Mouse (Mus musculus): ENCODE data around the gene Prrc2a.

Prrc2a gene

DNA sequence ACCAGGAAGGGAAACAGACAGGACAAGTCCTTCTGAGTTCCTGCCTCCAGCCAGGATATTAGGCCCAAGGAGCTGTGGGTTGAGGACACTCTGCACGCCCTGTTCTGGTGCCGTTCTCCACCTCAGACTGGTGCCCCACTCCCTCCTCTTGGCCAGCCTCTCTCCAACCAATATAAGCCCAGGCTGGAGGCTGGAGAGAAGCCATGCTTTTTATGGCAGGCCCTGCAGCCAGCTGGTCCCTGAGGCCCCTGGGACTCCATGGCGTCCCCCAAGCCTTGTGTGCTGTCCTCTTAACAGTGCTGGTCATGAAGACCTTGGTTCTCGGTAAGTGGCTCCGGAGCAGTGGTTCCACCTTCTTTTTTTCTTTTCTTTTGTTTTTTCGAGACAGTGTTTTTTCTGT, 56.6 kb downstream of the Prrc2a start, which contains the start of gene Ly6g5c:
Gene Ly6g5c, plus strand, starts transcription at position 183 of the 400 bp plus-strand sequence.
- ATAC-seq (ENCODE audit: insufficient number of reproducible peaks, low FRiP score, low TSS enrichment), result peak; percentile 50; the same call in 1 of the 2 replicates

DNA sequence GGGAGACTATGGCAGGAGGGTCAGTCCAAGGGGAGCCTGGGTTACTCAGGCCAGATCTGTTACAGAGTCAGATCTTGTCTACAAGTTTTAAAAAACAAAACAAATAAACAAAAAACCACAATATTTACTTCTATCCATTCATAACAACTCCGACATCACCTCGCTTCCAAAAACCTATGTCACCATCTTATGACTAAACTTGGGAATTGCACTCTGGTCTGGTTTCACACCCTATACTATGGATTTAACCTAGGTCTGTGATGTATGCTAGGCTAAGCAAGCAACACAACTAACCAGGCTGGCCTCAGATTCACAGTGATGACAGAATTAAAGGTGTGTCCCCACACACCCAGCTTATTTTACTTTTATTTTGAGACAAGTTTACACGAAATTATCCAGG, 58.2 kb downstream of the Prrc2a start:
- ATAC-seq (ENCODE audit: insufficient number of reproducible peaks, low FRiP score, low TSS enrichment), result no peak

DNA sequence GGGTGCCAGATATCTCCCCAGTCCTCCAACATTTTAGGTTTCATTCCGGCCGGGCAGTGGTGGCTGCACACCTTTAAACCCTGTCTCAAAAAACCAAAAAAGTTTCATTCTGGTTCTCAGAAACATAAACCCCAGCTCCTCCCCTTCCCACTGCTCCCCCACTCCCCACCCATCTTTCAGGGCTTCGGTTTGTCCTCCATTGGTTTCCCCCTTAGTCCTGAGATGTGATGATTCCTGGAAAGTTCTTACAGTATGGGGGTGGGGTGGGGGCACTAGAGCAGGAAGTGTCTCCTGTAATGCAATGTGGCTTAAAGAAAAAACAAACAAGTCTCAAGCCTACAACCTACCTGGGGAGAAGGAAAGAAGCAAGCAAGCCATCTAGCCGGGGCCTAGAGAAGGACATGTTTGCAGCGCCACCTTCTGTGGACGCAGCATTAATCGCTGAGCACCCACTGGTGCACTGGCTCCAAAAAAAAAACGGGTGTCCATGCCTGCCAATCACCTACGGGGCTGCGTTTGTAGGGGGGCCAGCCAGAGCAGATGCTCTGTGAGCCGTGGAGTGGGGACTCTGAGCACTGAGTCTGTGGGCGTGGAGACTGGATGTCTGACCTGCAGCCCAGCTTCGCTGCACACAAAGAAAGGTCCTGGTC, 58.8 kb downstream of the Prrc2a start:
- ATAC-seq (ENCODE audit: insufficient number of reproducible peaks, low FRiP score, low TSS enrichment), result peak; percentile 34; the same call in 1 of the 2 replicates

DNA sequence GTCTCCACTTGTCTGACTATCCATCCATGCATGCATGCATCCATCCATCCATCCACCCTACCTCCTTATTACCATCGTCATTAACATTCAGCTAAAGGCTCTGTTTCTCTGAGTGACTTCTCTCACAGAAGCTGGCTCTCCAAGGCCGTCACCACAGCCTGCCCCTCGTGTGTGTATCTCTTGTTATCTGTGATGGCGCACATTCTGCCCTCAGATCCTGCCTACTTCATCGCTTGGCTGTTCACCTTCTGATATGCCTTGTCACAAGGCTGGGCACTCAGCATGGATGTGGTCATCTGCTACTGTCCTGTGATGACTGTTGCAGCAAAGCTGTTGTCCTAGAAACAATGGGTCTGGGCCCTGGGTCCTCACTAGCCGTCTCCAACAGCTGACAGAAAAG, 59.9 kb downstream of the Prrc2a start:
- no peak for ATAC-seq (ENCODE audit: insufficient number of reproducible peaks, low FRiP score, low TSS enrichment)

DNA sequence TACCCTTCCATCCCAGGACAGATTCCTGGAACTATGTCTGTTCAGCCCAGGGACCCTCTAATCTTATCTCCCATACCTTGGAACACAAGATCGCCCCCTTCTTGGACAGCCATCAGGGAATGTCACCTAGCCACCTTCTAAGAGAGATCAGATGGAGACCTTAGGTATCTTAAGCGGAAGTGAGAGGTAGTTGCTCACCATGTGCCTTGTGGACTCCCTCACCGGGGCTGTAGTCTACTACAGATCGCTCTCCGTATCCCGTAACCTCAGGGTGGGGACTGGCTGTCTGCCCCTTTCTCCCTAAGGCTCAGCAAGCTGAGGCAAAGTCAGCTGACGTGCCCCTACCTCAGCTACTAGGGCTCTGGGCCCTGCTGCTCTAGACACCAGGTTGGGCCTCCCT, 60.6 kb downstream of the Prrc2a start:
- ATAC-seq (ENCODE audit: insufficient number of reproducible peaks, low FRiP score, low TSS enrichment), result no peak

DNA sequence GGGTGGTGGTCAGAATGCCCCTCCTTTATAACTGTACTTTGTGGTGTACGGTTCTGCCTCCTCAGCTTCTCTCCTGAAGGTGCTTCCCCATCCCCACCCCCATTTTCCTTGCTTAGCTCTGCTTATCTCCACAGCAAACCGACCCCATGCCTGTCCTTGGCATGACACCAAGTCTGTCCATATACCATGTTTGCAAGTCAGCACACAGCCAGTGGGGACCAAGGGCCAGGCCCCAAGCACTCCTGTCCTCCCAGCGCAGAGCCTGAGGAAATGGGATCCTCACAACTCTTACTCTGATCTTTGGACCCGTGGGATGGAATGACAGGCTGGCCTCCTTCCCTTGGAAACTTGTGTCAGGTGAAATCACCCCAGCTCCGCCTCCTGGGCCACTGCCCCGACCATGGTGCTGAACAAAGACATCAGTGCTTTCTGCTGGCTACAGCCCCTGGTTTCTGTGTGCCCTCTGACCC, 61.4 kb downstream of the Prrc2a start:
- no peak for ATAC-seq (ENCODE audit: insufficient number of reproducible peaks, low FRiP score, low TSS enrichment)

DNA sequence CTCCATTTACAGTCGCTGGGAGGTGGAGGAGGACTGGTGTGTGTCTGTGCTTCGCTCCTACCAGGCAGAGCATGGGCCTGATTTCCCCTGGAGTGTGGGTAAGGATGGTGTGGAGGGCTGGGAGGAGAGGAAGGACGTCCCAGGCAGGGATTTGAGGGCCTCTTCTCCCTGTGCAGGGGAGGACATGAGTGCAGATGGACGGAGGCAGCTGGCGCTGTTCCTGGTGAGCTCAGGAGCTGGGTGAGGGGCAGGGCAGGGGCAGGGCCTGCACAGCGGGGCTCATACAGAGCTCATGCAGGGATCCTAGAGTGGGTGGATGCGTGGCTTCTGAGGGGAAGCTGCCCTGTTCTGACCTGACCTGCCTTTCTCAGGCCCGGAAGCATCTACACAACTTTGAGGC, 62.4 kb downstream of the Prrc2a start:
- no peak for ATAC-seq (ENCODE audit: insufficient number of reproducible peaks, low FRiP score, low TSS enrichment)

DNA sequence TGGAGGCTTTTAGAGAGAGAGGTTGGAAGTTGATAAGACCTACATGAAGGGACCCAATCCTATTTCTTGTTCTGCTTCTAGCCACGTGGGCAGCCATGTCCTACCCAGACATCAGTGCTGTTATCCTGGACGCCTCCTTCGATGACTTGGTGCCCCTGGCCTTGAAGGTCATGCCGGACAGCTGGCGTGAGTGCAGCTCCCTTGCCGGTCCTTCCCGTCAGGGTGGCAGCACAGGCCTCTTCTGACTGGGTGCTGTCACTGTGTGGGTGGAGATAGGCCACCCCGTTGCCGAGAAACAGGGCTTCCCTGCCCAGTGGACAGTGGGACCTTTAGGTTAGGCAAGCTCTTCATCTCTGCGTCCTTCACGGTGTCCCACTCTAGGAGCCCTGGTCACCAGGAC, 63.5 kb downstream of the Prrc2a start:
- ATAC-seq (ENCODE audit: insufficient number of reproducible peaks, low FRiP score, low TSS enrichment), result no peak

DNA sequence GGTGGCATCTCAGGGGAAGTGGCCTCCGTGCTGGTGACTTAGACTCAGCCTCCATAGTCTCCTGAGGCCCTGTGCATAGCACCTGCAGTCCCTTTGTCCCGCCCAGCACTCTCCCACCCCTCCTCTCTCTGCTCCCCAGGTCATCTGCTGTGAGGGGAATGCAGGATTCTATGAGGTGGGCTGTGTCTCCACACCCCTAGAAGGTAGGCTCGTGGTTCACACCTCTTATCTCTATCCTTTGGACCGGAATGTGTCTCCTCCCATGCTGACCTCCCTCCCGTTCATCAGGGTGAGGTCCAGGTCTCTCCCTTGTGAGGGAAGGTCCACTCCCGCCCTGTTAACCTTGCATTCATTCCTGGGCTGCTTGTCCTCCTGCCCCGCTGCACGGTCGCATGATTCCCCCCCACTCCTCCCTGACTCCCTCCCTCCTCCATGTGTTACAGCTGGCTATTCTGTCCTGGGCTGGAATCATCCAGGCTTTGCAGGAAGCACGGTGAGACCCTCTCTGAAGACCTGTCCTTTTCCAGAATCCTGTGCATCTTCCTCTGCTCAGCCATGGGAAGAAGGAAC, 64.4 kb downstream of the Prrc2a start:
- no peak for ATAC-seq (ENCODE audit: insufficient number of reproducible peaks, low FRiP score, low TSS enrichment)
